Mouse (Mus musculus): ENCODE measurements at regions not wholly inside any gene's neighbourhood (a gene's known extent, or its start where the extent isn't known, plus 50 kb on each side); places are given as distances from the start of the nearest gene placed in this dataset.

DNA sequence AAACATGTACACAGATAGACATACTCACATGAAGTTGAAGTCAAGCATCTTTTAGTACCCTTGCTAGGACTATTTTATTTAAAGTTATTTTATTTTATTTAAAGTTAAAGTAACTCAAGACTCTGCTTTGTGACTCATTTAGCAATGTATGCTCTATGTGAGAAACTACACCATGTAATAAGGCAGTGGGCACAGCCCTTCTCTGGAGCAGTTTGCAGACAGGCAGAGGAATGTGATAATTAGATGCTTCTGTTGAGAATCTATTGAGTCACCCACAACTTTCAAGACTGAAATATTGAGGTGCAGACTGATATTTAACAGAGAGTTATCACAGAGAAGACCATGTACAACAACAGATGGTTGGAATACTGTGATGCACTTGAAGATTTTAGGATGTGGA, 825.2 kb upstream of the Cntn5 start:
- DNase-seq (ENCODE audit: low read depth, low spot score), result no peak
- Histone ChIP-seq H3K27me3 (ENCODE audit: control insufficient read depth, insufficient read depth, low read length, poor library complexity, severe bottlenecking) (no peaks in the 10 kb centered on the region), H3K36me3 (ENCODE audit: control insufficient read depth, insufficient read depth, low read length, poor library complexity, severe bottlenecking) (no peaks in the 10 kb centered on the region)

- Histone ChIP-seq H3K36me3 (ENCODE audit: control insufficient read depth, insufficient read depth, low read length, poor library complexity, severe bottlenecking) (no peaks in the 10 kb centered on the region), H3K27me3 (ENCODE audit: control insufficient read depth, insufficient read depth, low read length, poor library complexity, severe bottlenecking) (no peaks in the 10 kb centered on the region)
- DNase-seq (ENCODE audit: low read depth, low spot score), result no peak
Measured at GRCm38 (mm10) chr9:11721811-11722210, 817.2 kb upstream of the Cntn5 start.

DNA sequence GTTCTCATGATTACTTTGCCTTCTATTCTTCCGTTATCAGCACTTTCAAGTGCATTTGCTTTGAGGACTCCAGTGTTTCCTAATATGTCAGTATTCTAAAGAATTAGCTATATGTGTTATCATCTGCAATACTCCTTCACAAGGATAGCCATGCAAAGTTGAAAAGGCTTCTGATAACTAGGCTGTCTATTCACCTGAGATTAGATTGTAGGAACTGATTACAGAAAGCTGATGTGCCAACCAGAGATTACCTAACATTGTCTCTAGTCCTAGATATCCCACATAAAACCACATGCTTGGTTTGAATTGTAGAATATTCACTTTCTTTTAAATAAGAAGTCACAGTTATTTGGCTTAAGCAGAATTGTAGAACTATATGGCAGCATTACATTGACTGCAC, 800.1 kb upstream of the Cntn5 start:
- no peaks in the 10 kb centered on the region for H3K36me3 ChIP-seq (ENCODE audit: control insufficient read depth, insufficient read depth, low read length, poor library complexity, severe bottlenecking)
- no peak for DNase-seq (ENCODE audit: low read depth, low spot score)
- no peaks in the 10 kb centered on the region for H3K27me3 ChIP-seq (ENCODE audit: control insufficient read depth, insufficient read depth, low read length, poor library complexity, severe bottlenecking)

GRCm38 (mm10) chr9:11703150-11703549, 798.6 kb upstream of the Cntn5 start:
- Histone ChIP-seq H3K27me3 (ENCODE audit: control insufficient read depth, insufficient read depth, low read length, poor library complexity, severe bottlenecking) (no peaks in the 10 kb centered on the region), H3K36me3 (ENCODE audit: control insufficient read depth, insufficient read depth, low read length, poor library complexity, severe bottlenecking) (no peaks in the 10 kb centered on the region)
- DNase-seq (ENCODE audit: low read depth, low spot score), result no peak

GRCm38 (mm10) chr9:11693505-11693904, 788.9 kb upstream of the Cntn5 start:
- no peak for DNase-seq (ENCODE audit: low read depth, low spot score)
- Histone ChIP-seq H3K27me3 (ENCODE audit: control insufficient read depth, insufficient read depth, low read length, poor library complexity, severe bottlenecking) (no peaks in the 10 kb centered on the region), H3K36me3 (ENCODE audit: control insufficient read depth, insufficient read depth, low read length, poor library complexity, severe bottlenecking) (no peaks in the 10 kb centered on the region)

DNA sequence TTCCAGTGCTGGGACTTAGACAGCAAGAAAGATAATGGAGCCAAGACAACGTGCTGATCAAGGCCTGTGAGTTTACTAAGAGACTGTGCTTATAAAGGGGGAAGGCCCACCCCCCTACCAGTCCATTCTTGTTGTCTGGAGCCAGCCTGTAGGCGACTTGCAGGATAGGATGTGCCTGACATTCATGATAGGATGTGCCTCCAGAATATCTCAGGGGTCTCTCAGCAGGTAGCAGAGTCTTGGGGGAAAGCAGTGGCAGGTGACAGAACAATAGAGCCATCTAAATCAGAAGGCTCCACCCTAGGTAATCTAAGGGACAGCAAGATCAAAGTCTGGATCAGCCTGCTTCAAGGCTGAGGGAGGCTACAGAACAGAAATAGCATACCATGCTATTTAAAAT, 782.5 kb upstream of the Cntn5 start:
- no peak for DNase-seq (ENCODE audit: low read depth, low spot score)
- Histone ChIP-seq H3K27me3 (ENCODE audit: control insufficient read depth, insufficient read depth, low read length, poor library complexity, severe bottlenecking) (no peaks in the 10 kb centered on the region), H3K36me3 (ENCODE audit: control insufficient read depth, insufficient read depth, low read length, poor library complexity, severe bottlenecking) (no peaks in the 10 kb centered on the region)

DNA sequence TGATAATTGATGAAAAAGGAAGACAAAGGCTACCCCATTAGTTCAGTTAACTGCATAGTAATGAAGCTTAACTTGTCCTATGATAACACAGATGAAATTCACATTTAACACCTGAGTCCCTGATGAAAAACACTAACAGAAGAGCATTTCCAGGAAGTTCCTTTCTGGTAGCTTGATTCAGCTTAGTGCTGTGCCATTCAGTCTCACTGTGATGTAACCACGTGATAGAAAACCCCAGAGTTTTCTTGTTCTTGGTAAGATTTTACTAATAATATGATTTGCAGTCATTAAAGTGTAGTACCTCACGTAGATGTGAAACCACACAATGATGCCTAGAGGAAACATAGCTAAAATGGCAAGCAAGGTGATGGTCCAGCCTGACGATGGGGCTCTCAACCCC, 767.4 kb upstream of the Cntn5 start:
- Histone ChIP-seq H3K36me3 (ENCODE audit: control insufficient read depth, insufficient read depth, low read length, poor library complexity, severe bottlenecking) (no peaks in the 10 kb centered on the region), H3K27me3 (ENCODE audit: control insufficient read depth, insufficient read depth, low read length, poor library complexity, severe bottlenecking) (no peaks in the 10 kb centered on the region)
- DNase-seq (ENCODE audit: low read depth, low spot score), result no peak

- no peak for DNase-seq (ENCODE audit: low read depth, low spot score)
- Histone ChIP-seq H3K27me3 (ENCODE audit: control insufficient read depth, insufficient read depth, low read length, poor library complexity, severe bottlenecking) (no peaks in the 10 kb centered on the region), H3K36me3 (ENCODE audit: control insufficient read depth, insufficient read depth, low read length, poor library complexity, severe bottlenecking) (no peaks in the 10 kb centered on the region)
Measured at GRCm38 (mm10) chr9:11671243-11671642, 766.7 kb upstream of the Cntn5 start.

- DNase-seq (ENCODE audit: low read depth, low spot score), result no peak
- no peaks in the 10 kb centered on the region for H3K36me3 ChIP-seq (ENCODE audit: control insufficient read depth, insufficient read depth, low read length, poor library complexity, severe bottlenecking)
- no peaks in the 10 kb centered on the region for H3K27me3 ChIP-seq (ENCODE audit: control insufficient read depth, insufficient read depth, low read length, poor library complexity, severe bottlenecking)
Measured at GRCm38 (mm10) chr9:11629461-11629860, 724.9 kb upstream of the Cntn5 start.

GRCm38 (mm10) chr9:11604381-11604780, 699.8 kb upstream of the Cntn5 start:
- Histone ChIP-seq H3K36me3 (ENCODE audit: control insufficient read depth, insufficient read depth, low read length, poor library complexity, severe bottlenecking) (no peaks in the 10 kb centered on the region), H3K27me3 (ENCODE audit: control insufficient read depth, insufficient read depth, low read length, poor library complexity, severe bottlenecking) (no peaks in the 10 kb centered on the region)
- peak; percentile 3 for DNase-seq (ENCODE audit: low read depth, low spot score)

- DNase-seq (ENCODE audit: low read depth, low spot score), result no peak
- H3K36me3 ChIP-seq (ENCODE audit: control insufficient read depth, insufficient read depth, low read length, poor library complexity, severe bottlenecking), result no peaks in the 10 kb centered on the region
- H3K27me3 ChIP-seq (ENCODE audit: control insufficient read depth, insufficient read depth, low read length, poor library complexity, severe bottlenecking), result no peaks in the 10 kb centered on the region
Measured at GRCm38 (mm10) chr9:11603884-11604283, 699.3 kb upstream of the Cntn5 start.

DNA sequence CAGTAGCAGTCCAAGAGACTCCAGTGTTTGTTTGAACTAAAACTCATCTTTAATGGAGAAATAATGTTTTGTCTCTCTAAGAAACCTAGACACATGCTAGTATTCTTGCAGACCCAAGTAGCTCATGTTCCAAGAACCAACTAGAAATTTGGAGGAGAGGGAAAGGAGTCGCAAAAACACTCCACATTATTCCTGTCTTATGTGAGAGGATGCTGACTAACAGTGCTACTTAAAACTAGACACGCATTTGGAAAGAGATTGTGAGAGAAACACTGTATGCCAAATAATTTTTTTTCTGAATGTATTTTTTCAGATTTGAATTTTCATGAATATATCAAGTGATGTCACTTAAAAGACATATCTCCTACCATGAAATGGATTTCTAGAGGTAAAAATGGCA, 698.3 kb upstream of the Cntn5 start:
- Histone ChIP-seq H3K36me3 (ENCODE audit: control insufficient read depth, insufficient read depth, low read length, poor library complexity, severe bottlenecking) (no peaks in the 10 kb centered on the region), H3K27me3 (ENCODE audit: control insufficient read depth, insufficient read depth, low read length, poor library complexity, severe bottlenecking) (no peaks in the 10 kb centered on the region)
- no peak for DNase-seq (ENCODE audit: low read depth, low spot score)

GRCm38 (mm10) chr9:11579011-11579410, 674.4 kb upstream of the Cntn5 start:
- no peaks in the 10 kb centered on the region for H3K36me3 ChIP-seq (ENCODE audit: control insufficient read depth, insufficient read depth, low read length, poor library complexity, severe bottlenecking)
- DNase-seq (ENCODE audit: low read depth, low spot score), result no peak
- no peaks in the 10 kb centered on the region for H3K27me3 ChIP-seq (ENCODE audit: control insufficient read depth, insufficient read depth, low read length, poor library complexity, severe bottlenecking)

- Histone ChIP-seq H3K27me3 (ENCODE audit: control insufficient read depth, insufficient read depth, low read length, poor library complexity, severe bottlenecking) (no peaks in the 10 kb centered on the region), H3K36me3 (ENCODE audit: control insufficient read depth, insufficient read depth, low read length, poor library complexity, severe bottlenecking) (no peaks in the 10 kb centered on the region)
- no peak for DNase-seq (ENCODE audit: low read depth, low spot score)
Measured at GRCm38 (mm10) chr9:11562885-11563284, 658.3 kb upstream of the Cntn5 start.

- peak; percentile 2 for DNase-seq (ENCODE audit: low read depth, low spot score)
- Histone ChIP-seq H3K27me3 (ENCODE audit: control insufficient read depth, insufficient read depth, low read length, poor library complexity, severe bottlenecking) (no peaks in the 10 kb centered on the region), H3K36me3 (ENCODE audit: control insufficient read depth, insufficient read depth, low read length, poor library complexity, severe bottlenecking) (no peaks in the 10 kb centered on the region)
Measured at GRCm38 (mm10) chr9:11559384-11559783, 654.8 kb upstream of the Cntn5 start.

GRCm38 (mm10) chr9:11513806-11514496, 609.4 kb upstream of the Cntn5 start:
- peak; percentile 58 for DNase-seq (ENCODE audit: low read depth, low spot score)

More at GRCm38 (mm10) chr9:11513806-11514496, 609.4 kb upstream of the Cntn5 start:
- no peaks in the 10 kb centered on the region for H3K27me3 ChIP-seq (ENCODE audit: control insufficient read depth, insufficient read depth, low read length, poor library complexity, severe bottlenecking)
- no peaks in the 10 kb centered on the region for H3K36me3 ChIP-seq (ENCODE audit: control insufficient read depth, insufficient read depth, low read length, poor library complexity, severe bottlenecking)

All from splenic B cell, adult 2 months (primary cell).